Mouse (Mus musculus): ENCODE measurements around the gene Iscu. TPM values are rescaled to one million over a fixed set of nuclear protein-coding genes. Genes with fewer than 3 reads are reported as not detected.
A peak's percentile ranks its signal among the peaks of the same experiment; 100 is the strongest.

The Iscu gene
- polyA plus RNA-seq, 1 experiment = 136 TPM

DNA sequence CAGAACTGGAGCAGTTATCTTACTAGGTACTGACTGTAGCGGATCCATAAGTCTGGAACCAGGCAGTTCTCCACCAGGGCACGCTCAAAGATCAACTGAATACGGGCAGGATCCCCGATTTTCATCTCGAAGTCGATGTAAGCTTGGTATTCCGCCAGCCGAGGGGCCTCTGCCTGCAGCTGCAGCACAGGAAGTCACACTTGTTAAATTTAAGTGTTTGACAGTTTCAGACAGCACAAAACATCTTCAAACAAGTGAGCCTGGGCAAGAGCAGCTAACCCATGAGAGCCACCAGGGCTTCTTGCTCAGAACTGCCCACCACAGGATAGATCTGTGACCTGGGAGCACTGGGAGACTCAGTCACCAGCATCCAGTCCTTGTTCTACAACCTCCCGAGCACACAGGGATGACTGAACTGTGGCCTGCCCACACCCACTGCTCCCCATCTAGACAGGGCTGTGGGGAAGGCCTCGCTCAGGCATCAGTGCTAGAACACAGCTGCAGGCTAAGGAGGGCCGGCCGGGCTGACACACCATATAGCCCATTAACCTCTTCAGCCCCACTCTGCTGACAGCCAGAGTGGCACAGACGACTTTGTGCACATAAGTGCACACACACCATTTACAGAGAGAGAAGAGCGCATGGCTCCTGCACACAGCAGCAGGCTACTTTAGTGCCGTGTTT lies 17.1 kb upstream of the Iscu start:
- H3K27ac ChIP-seq (ENCODE audit: control insufficient read depth, insufficient read depth, low read depth, low read length) = no peak overlapping the region
- H3K36me3 ChIP-seq (ENCODE audit: control insufficient read depth, insufficient read depth, low read length) = peaks cover 1% of the 10 kb centered on the region
- no peaks in the 10 kb centered on the region for H3K27me3 ChIP-seq (ENCODE audit: control insufficient read depth, insufficient read depth, low read length)
- no peak for TF ChIP-seq CTCF (IDR thresholded peaks at IDR 0.05; ENCODE audit: control insufficient read depth, insufficient read depth, insufficient replicate concordance, low read depth, low read length)
- TF ChIP-seq POLR2A (IDR thresholded peaks at IDR 0.05; ENCODE audit: control insufficient read depth, low read depth, low read length) = no peak
- H3K4me3 ChIP-seq (ENCODE audit: control insufficient read depth, low read depth, low read length) = no peak overlapping the region
- H3K4me1 ChIP-seq (ENCODE audit: control insufficient read depth, insufficient read depth, low read length) = no peaks in the 10 kb centered on the region

- Histone ChIP-seq H3K4me1 (ENCODE audit: control insufficient read depth, insufficient read depth, low read length) (no peaks in the 10 kb centered on the region), H3K27me3 (ENCODE audit: control insufficient read depth, insufficient read depth, low read length) (no peaks in the 10 kb centered on the region), H3K4me3 (ENCODE audit: control insufficient read depth, low read depth, low read length) (no peak overlapping the region), H3K36me3 (ENCODE audit: control insufficient read depth, insufficient read depth, low read length) (no peaks in the 10 kb centered on the region), H3K27ac (ENCODE audit: control insufficient read depth, insufficient read depth, low read depth, low read length) (no peak overlapping the region)
- no peak for TF ChIP-seq CTCF (IDR thresholded peaks at IDR 0.05; ENCODE audit: control insufficient read depth, insufficient read depth, insufficient replicate concordance, low read depth, low read length)
- no peak for TF ChIP-seq POLR2A (IDR thresholded peaks at IDR 0.05; ENCODE audit: control insufficient read depth, low read depth, low read length)
Measured at GRCm38 (mm10) chr5:113761585-113761984, 11.0 kb upstream of the Iscu start.

- Histone ChIP-seq H3K27me3 (ENCODE audit: control insufficient read depth, insufficient read depth, low read length) (no peaks in the 10 kb centered on the region), H3K4me1 (ENCODE audit: control insufficient read depth, insufficient read depth, low read length) (no peaks in the 10 kb centered on the region), H3K36me3 (ENCODE audit: control insufficient read depth, insufficient read depth, low read length) (no peaks in the 10 kb centered on the region), H3K4me3 (ENCODE audit: control insufficient read depth, low read depth, low read length) (no peak overlapping the region), H3K27ac (ENCODE audit: control insufficient read depth, insufficient read depth, low read depth, low read length) (no peak overlapping the region)
- TF ChIP-seq CTCF (IDR thresholded peaks at IDR 0.05; ENCODE audit: control insufficient read depth, insufficient read depth, insufficient replicate concordance, low read depth, low read length) (no peak), POLR2A (IDR thresholded peaks at IDR 0.05; ENCODE audit: control insufficient read depth, low read depth, low read length) (no peak)
Measured at GRCm38 (mm10) chr5:113764426-113764825, 8.1 kb upstream of the Iscu start.

- TF ChIP-seq POLR2A (IDR thresholded peaks at IDR 0.05; ENCODE audit: control insufficient read depth, low read depth, low read length) (no peak), CTCF (IDR thresholded peaks at IDR 0.05; ENCODE audit: control insufficient read depth, insufficient read depth, insufficient replicate concordance, low read depth, low read length) (no peak)
Measured at GRCm38 (mm10) chr5:113765641-113766526, 6.7 kb upstream of the Iscu start.

GRCm38 (mm10) chr5:113768806-113769205 lies 3.7 kb upstream of the Iscu start:
- Histone ChIP-seq H3K4me1 (ENCODE audit: control insufficient read depth, insufficient read depth, low read length) (no peaks in the 10 kb centered on the region; the same call in 1 of the 2 replicates), H3K27ac (ENCODE audit: control insufficient read depth, insufficient read depth, low read depth, low read length) (no peak overlapping the region), H3K36me3 (ENCODE audit: control insufficient read depth, insufficient read depth, low read length) (no peaks in the 10 kb centered on the region), H3K4me3 (ENCODE audit: control insufficient read depth, low read depth, low read length) (no peak overlapping the region), H3K27me3 (ENCODE audit: control insufficient read depth, insufficient read depth, low read length) (no peaks in the 10 kb centered on the region)
- no peak for TF ChIP-seq POLR2A (IDR thresholded peaks at IDR 0.05; ENCODE audit: control insufficient read depth, low read depth, low read length)
- TF ChIP-seq CTCF (IDR thresholded peaks at IDR 0.05; ENCODE audit: control insufficient read depth, insufficient read depth, insufficient replicate concordance, low read depth, low read length) = no peak

More at GRCm38 (mm10) chr5:113765641-113766526, 6.7 kb upstream of the Iscu start:
- Histone ChIP-seq H3K27me3 (ENCODE audit: control insufficient read depth, insufficient read depth, low read length) (no peaks in the 10 kb centered on the region), H3K36me3 (ENCODE audit: control insufficient read depth, insufficient read depth, low read length) (no peaks in the 10 kb centered on the region), H3K4me1 (ENCODE audit: control insufficient read depth, insufficient read depth, low read length) (no peaks in the 10 kb centered on the region; the same call in 1 of the 2 replicates), H3K4me3 (ENCODE audit: control insufficient read depth, low read depth, low read length) (no peak overlapping the region), H3K27ac (ENCODE audit: control insufficient read depth, insufficient read depth, low read depth, low read length) (peak overlapping the region; percentile 19; the same call in 1 of the 2 replicates)

DNA sequence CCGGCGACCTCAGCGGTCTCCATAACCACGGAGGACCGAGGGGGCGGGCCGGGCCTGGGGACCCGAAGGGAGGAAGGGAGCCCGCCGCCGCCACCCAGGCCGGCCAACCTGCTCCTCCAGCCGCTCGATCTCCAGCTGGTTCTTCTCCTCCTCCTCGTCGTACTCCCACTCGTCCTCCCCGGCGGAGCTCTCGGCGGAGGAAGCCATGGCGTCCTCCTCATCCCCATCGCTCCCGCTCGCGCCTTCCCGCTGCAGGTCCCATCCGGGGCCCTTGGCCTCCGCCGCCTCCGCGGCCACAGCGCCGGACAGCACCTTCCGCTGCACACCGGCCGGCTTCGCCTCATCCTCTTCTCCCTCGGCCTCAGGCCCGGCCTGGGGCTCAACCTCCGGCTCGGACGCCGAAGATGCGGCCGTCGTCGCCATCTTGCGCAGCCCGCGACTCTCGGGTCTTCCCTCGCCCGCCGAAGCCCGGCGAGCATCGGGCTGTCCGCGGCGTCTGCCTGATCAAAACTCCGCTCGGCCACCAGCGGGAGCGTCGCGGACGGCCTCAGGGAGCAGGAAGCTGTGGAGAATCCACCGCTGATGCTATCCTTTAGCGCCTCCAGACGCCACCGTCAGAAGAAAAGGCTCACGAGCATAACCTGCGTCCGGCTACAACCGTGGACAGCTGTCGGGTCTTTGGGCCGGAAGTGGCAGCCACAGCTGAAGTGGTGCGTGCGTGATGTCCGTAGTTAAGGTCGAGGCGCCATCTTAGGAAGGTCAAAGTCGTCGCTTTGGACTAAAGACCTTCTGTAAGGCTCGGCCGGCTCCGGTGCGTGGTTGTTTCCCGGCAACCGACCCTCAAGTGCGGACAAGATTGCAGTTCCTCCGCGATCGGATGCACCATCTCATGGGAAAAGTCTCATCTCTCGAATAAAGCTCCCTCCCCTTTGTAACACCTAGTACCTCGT lies 1.1 kb upstream of the Iscu start:
- Histone ChIP-seq H3K36me3 (ENCODE audit: control insufficient read depth, insufficient read depth, low read length) (no peaks in the 10 kb centered on the region; the same call in 1 of the 2 replicates), H3K27me3 (ENCODE audit: control insufficient read depth, insufficient read depth, low read length) (no peaks in the 10 kb centered on the region), H3K27ac (ENCODE audit: control insufficient read depth, insufficient read depth, low read depth, low read length) (peak overlapping the region; percentile 98), H3K4me1 (ENCODE audit: control insufficient read depth, insufficient read depth, low read length) (no peaks in the 10 kb centered on the region; the same call in 1 of the 2 replicates), H3K4me3 (ENCODE audit: control insufficient read depth, low read depth, low read length) (peak overlapping the region; percentile 90)
- TF ChIP-seq CTCF (IDR thresholded peaks at IDR 0.05; ENCODE audit: control insufficient read depth, insufficient read depth, insufficient replicate concordance, low read depth, low read length) = no peak
- TF ChIP-seq POLR2A (IDR thresholded peaks at IDR 0.05; ENCODE audit: control insufficient read depth, low read depth, low read length) = peak; percentile 70
